Mouse (Mus musculus) spleen, postnatal 36 days (tissue): Measurements from ENCODE around the gene Cdc20b.
A peak's percentile ranks its signal among the peaks of the same experiment; 100 is the strongest.

Experiments
- DNase-seq, 2 experiments: peaks; one replicate each; pipeline ENCODE4 v3.0.0; 2022; ENCODE audit warnings: low spot score in 2 of 2, mixed read lengths in 1 of 2

Cdc20b gene

DNA sequence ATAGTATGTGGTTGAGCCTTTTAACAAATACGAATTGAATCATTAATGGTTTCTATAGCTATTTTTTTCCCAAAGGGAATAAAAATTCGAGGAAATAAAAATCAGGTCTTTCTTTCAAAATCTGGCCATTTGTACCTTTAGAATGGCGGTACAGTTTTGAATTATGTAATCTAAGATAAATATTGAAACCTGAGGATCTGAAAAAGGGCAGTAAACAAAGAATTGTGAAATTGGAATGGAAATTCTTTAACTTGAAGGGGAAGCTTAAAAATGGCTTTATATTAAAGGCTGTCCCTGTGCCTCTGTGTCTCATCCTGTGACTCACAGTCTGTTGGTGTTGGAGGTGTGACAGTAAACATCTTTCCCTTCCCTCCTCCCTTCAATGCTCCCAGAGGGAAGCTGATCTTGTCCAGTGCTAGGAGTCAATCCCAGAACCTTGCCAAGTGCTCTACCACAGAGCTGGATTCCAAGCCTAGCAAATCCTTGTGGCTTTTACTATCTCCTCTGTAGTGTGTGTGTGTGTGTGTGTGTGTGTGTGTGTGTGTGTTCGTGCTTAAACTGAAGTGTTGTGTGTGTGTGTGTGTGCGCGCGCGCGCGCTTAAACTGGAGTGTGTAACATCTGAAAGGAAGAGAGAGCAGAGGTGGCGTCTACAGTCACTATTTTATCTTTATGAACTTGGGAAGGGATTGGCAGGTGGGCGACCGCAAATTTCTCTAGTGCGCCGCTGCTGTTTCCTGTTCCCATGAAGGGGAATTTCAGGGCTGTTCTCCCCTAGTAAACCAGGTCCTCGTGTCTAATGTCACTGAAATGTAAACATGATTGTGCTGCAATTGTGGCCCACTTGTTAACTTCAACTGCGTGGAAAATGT lies 11.4 kb upstream of the Cdc20b start:
- no peak for DNase-seq

DNA sequence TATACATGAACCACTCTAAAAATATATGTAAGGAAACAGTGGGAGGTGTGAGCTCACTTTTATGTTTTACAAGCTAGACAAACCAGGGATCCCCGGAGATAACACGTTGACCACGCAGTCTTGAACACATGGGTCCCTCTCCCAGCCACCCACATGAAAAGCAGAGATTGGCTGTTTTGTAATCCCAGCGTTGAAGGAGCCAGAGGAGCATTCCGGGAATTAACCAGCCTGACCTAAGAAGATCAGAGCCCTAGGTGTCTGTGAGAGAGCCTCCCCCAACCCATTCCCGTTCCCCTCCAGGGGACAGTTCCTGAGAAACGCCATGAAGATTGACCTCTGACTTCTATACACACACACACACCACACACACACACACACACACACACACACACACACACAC lies 3.6 kb upstream of the Cdc20b start:
- no peak for DNase-seq

DNA sequence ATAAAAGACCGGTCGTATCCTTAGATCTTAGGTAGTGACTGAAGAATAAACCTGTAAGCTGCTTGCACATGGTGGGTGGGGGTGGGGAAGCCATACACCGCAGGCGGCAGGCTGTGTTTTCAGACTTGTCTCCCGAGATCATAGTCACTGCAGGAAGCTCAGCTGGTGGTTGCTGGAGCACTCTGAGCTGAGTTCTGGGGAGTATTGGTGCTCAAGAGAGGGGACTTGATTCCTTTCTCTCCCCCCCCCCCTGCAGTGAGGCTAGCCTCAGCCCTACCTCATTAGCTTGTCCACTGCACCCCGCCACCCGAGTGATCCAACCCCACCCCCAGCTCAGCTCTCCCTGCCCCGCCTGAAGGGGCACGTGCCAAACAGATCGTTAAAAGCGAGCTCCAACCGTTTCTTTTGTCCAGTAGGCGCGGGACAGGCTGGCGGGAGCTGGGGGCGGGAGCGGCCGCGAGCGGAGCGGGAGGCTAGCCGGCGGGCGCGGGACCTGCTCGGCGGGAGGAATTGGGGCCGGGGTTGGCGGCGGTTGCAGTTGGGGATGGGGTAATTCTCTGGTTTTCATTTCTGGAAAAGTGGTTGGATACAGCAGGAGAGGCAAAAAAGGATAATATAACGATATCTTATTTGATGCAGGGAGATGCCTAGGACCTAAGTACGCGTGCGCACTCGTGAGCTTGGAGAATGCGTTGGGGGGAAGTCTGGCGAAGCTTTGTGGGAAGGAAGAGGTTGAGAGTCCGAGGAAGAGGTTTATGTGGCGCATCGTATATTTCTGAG lies 2.9 kb upstream of the Cdc20b start:
- DNase-seq = no peak

DNA sequence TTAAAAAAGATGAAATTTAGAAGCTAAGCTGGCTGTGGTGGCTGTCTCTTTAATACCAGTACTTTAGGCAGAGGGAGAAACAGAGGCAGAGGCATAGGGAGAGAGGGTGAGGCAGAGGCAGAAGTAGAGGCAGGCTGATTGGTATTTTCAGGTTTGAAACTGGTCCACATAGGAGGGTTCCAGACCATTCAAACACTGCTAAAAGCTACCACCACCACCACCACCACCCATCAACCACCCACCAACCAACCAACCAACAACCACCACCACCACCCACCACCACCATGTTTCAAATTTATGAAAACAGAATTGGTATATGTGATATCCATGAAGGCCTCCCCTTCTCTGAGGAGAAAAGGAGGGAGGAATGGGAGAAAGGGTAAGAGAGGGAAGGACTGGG lies 2.1 kb upstream of the Cdc20b start:
- DNase-seq = no peak

DNA sequence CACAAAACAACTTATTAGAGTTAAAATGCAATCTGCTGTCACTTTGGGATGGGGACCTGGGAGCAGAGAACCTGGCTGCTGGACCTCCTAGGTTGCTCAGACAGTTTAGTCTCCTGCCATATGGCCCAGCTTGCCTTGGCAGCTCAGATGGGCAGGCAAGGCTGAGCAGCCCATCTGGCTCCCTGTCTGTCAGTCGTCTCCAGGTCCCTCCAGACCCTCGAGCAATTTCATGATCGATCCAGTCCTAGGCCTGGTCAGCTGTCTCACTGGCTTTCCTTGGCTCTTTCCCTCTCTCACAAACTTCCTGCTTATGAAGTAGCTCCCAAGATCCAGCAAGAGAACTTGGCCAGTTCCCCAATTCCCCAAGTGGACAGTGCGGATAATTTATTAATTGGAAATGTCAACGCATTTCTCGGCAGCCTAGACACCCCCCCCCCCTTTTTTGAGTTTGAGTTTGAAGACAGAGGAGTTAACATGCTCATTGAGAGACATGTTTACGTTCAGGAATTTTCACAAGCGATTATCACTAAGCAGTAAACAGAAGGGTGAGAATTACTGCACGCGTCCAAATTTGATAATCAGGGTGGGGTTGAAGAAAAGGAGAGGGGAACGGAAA lies 532 bp upstream of the Cdc20b start:
- DNase-seq = no peak

DNA sequence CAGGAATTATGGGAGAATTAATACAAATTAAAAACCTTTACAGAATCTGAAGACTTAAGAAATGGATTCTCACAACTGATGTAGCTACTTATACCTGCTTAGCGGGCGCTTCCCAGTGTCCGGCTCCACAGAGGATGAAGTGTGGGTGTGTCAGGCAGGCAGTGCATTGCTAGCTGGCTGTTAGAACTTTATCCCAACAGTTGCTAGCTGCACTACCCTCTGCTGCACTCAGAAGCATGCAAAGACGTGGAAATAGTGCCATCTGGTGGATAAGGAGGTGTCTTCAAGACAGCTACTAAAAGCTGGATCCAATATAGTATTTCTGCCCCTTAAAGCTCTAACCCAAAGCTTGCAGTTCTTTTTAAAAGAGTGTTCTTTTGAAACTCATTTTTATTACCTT lies 941 bp downstream of the Cdc20b start:
- peak; percentile 61 to 65 for DNase-seq

DNA sequence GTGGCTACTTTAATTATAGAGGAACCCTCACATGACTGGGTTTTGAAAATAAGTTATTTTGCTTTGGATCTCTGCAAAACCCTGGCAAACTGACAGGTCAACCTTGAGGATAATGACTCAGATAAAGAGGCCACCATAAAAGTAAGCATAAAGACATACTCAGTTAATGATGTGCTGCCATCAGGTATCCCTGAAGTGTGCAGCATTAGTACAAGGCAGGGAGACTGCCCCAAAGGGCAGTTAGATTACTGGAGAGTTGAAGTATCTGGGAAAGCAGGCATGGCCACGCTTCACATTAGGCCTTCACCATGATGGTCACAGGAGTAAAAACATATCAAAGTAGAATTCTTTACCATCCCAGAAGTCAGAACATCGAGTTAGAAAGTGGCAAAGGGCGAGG lies 10.0 kb downstream of the Cdc20b start:
- DNase-seq = no peak

DNA sequence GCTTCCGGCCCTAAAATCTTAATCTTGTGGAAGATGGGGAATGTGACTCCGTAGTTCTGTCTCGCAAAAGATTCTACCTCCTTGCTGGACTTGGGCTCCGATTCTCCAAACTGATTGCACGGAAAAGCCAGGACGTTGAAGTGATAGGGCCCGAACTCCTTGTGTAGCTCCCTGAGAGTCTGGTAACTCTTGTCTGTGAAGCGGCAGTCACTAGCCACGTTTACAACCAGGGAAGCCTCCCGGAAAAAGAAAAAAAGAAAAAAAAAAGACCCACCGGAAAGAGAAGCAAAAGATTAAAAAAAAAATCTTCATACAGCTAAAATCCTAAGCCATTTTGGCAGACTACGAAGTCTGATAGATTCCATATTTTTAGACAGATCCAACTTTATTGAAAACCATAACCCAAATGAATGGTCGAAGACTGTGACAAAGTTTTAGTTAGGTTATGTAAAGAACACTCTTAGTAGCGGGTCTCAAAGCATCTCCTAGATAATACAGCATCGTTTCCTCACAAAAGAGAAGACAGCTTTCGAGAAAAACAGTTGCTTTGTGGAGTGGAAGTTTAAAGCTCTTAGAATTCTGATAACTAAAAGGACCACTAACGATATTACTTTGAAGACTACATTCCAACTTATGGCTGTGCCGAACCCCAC lies 10.7 kb downstream of the Cdc20b start:
- no peak for DNase-seq

DNA sequence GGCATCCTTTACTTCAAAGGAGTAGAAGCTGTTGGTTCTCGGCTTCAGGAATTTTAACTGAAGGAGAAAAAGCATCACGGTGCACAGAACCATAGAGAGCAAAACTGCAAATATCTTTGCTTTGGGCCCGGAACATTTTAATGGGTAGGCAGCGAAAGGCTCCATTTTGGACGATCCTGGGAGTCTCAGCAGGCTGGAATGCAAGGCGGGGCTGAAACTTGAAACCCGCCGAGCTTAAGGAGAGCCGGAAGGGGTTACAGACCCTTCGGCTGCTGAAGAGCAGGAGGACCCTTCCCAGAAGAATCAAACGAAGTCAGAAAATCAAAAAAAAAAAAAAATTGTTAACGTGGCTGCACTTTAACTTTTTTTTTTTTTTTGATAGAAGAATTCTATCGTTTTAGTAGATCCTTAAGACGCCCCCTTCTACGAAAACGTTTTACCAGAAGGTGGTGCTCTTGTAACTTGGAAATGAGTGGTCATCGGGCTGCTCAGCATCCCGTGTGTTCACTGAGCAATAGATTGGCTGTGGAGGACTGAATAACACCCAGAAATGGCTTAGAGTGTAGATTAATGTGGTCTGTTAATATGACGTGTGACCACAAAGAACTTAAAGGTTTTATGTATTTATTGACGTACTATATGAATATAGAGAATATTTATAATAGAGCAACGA lies 11.4 kb downstream of the Cdc20b start, which contains the start of gene Gpx8:
TSS of gene Gpx8 (minus strand) at position 200 of the 673 bp plus-strand sequence.
- peak in 1 of 2 experiments; percentile 14 for DNase-seq

DNA sequence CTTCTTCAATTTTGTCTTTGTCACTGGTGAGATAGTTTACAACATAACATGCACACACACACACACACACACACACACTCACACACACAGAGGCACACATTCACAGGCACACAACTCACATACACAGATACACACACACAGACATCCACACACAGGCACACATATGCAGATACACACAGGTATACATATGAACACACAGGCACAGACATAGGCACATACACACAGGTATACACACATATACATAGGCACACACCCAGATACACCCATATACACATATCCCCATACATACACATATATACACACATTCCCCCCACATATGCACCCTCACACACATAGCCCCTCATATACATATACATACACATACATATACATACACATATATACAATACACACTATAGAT lies 12.1 kb downstream of the Cdc20b start:
- no peak for DNase-seq

DNA sequence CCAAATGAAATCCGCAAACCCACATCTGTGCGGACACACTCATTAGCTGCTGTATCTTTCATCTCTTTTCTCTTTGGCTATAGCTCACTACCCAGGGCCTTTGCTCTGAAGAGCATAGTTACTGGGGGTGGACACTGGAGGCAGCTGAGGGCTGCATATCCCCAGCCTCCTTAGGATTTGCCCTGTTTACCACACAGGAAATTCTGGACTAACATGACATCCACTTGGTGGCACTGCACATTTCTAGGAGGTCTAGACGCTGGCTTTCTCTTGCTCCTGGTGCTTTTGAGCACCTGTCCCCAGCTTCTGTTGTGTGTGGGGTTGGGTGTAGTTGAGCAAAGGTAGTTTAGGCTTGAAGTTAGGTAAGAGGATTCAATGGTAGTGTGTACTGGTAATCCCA lies 12.7 kb downstream of the Cdc20b start:
- no peak for DNase-seq

DNA sequence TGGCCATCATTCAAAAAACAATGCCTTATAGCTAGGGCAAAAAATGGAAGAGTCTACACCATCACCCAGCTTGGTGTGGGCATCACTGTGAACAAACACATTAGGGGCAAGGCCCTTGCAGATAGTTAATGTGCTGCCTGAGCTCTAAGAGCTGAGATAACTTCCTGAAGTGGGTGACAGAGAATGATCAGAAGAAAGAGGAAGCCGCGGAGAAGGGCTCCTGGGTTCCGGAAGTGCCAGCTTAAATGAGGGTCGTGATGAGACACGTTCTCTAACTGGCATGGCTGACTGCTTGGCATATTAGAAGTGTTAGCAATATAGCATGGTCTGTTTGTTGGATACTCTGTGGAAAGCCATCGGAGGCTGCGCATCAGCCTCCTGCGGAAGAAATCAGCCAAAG lies 19.3 kb downstream of the Cdc20b start:
- DNase-seq = no peak

DNA sequence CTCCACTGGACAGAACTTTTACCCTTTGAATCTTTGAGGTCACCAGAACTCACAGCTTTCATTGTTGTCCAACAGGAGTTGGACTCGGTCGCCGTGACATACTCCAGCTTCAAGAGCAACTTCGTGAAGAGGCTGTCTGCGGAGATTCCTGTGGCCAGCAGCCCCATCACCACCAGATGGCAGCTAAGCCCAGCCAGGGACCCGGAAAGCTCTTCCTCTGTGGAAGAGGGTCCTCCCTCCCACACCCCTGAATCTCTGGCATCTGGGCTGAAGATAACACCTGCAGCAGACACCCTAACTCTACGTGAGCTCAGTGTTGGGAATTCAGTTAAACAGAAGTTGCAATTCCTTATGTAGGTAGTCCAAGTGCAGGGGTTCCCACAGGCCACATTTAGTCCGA lies 20.9 kb downstream of the Cdc20b start:
- no peak for DNase-seq

DNA sequence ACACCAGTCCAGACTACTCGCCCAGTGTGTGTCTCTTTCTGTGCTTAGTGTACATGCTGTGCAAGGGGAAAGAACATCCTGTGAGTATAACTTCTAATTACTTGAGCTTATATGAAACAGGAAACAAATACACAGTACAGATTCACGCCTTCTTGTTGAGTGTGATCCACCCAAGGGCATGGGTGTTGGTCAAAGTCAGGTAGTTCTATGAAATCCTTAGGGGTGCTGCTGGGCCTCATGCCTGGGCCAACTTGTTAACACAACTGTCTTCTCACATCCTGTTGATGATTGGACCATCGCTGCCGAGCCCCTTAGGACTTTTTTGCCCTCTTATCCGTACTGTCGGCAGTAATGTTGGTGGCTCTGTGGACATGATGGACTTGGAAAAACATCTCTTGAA lies 26.8 kb downstream of the Cdc20b start:
- DNase-seq = no peak

DNA sequence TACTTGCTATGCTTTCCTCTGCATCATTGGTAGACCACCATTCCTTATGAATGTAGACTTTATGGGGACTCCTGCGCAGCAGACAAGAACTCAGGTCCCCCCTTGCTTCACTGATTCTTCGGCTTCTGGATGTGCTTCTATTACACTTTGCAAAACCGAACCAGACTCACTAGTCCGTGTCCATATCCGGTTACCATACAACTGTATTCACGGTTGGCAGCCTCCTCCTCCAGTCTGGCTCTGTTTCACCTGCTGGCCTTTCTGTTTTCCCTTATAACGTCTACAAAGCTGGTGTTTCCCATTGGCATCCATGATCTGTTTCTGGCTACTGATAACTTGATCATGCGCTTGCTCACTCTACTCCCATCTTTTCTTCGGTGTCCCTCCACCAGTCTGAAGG lies 29.6 kb downstream of the Cdc20b start:
- DNase-seq = no peak

DNA sequence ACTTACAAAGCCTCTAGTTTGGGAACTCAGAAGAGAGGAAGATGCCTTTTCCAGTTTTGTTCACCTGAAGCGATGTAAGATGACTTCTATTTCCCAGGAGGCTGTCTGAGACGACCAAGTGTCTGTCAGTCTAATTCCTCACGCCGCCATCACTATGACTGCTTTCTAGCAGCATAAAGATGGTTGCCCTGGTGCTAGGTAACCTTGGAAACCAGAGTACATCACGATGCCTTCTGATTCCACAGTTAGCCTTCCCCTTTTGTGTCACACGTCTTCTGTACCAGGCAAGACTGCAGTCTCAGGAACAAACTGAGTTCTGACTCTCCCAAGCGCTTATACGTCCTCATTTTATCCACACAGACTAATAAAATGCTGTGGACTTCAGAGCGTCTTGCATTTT lies 44.1 kb downstream of the Cdc20b start:
- no peak for DNase-seq

DNA sequence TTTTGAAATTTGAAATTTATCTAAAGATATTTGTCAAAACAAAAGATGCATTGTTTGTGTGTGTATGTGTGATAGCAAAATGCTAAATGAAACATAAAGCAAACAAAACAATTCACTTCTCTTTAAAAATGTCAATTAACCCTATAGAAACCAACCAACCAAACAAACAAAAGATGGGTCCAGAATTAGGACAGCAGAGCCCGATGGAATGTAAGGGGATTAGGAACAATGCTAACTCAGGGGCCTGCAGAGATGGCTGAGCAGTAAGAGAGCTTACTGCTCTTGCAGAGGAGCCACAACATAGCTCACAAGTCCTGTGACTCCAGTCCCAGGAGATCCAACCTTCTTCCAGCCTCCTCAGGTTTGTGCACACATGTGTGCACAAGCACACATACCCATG lies 47.2 kb downstream of the Cdc20b start:
- no peak for DNase-seq

DNA sequence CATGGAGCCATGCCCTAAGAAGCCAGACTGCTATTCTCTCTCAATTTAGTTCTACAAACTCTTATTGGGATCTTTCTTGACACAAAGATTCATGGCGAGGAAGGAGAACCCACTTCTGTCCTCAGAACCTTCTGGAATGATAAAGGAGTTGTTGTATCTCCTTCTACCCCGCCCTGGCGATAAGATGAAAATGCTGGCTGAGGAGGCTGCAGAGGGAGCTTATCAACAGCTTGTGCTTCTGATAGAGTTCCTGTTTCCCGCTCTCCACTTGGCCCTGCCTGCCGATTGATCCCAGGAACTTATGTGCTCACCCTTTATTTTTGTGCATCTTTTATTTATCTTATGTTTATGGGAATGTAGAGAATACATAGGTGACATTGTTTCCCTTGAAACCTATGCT lies 49.8 kb downstream of the Cdc20b start:
- no peak for DNase-seq

DNA sequence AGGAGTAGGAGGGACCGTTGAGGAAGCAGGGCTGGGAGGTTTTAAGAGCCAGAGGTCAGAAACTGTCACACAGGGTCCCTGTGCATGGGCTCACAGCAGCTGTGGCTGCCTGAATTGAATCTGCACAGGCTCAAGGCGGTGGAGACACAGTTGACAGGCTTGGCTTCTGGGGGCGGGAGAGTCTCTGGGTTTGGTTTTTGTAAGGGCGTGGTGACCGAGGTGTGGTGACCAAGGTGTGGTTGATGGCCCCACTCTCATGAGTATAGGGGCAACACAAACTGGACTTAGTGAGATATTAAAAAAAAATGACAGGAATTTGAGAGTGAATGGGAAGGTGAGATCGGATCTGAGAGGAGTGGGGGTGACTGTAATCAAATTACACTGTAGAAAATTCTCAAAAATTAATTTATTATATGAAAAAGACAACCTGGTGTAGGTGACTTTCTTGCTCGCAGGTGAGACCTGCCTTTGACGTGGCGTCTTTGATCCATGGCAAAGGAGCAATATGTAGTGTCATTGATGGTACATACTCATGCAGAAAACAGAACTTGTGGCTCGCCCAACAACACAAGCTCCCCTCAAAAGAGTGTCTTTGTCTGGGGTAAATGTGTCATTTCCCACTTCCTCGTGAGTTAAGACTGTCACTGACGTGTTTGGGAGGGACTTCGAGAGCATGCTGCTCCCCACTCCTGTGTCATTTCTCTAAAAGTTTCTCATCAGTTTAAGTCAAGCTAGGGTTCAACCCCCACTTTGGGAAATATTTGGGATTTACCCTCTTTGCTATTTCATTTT lies 52.5 kb downstream of the Cdc20b start:
- DNase-seq = no peak

DNA sequence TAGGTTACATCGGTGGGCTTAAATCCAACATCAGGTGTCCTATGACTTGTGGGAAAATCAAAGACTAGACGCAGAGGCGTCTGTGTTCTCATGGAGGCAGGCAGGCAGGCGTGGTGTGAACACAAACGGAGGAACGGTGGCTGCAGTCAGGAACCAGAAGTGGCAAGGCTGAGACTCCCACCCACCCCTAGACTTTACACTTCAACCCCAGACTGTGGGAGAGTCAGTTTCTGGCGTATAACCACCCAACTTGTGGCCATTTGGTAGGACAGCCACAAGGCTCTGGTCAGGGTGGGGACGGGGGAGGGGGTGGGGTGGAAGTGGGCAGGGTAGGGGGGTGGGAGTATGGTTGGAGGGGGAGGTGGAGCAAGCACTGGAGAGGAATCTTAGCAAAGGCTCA lies 55.6 kb downstream of the Cdc20b start:
- DNase-seq = no peak

DNA sequence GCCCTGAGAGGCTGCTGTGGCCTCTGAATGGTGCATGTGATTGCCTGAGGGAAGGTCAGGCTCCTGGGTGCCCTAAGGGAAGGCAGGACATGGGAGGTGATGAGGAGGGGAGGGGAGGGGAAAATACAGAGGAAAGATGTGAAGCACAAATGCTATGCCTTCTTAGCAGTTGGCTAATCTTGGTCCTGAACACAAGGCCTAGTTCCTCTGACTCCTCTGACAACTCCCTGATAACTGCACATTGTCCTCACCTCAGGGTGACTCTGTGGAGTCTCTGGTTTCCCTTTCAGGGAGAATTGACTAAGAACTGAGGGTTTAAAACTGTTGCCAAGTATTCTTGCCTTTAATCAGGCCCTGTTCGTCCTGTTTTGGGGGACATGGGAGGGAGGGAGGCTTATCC lies 59.7 kb downstream of the Cdc20b start:
- no peak for DNase-seq
